Mouse (Mus musculus) small intestine, adult 2 months (tissue): ENCODE results near the gene Sobp. TPM values are rescaled to one million over a fixed set of nuclear protein-coding genes. Genes with fewer than 3 reads are reported as not detected.

Experiments used
- H3K27ac ChIP-seq: fragments of 200-500 bp; 2 replicates; pipeline ENCODE4 v1.5.1; 2012; ENCODE audit warnings: low read depth, low read length, control low read depth, inconsistent platforms; ENCODE audit not compliant: insufficient read depth
- H3K27me3 ChIP-seq: fragments of 200-500 bp; 2 replicates; pipeline ENCODE4 v1.6.1; 2012; ENCODE audit warnings: mild to moderate bottlenecking, moderate library complexity, low read length, inconsistent platforms; ENCODE audit not compliant: control insufficient read depth, insufficient read depth
- H3K36me3 ChIP-seq: fragments of 200-500 bp; 2 replicates; pipeline ENCODE4 v1.6.1; 2012; ENCODE audit warnings: mild to moderate bottlenecking, low read length, control low read depth, inconsistent platforms; ENCODE audit not compliant: control insufficient read depth, insufficient read depth
- H3K4me1 ChIP-seq: fragments of 200-500 bp; 2 replicates; pipeline ENCODE4 v1.6.1; 2012; ENCODE audit warnings: low read length, inconsistent platforms, mixed read lengths; ENCODE audit not compliant: control insufficient read depth, insufficient read depth, insufficient read length
- H3K4me3 ChIP-seq: fragments of 200-500 bp; 2 replicates; pipeline ENCODE4 v1.5.1; 2012; ENCODE audit warnings: low read depth, mild to moderate bottlenecking, control low read depth, inconsistent platforms, low read length, moderate library complexity
- CTCF ChIP-seq: fragments of 200-500 bp; IDR thresholded peaks from 2 replicates; pipeline ENCODE4 v1.5.1; 2012; ENCODE audit warnings: low read depth, mild to moderate bottlenecking, control low read depth, inconsistent platforms, low read length, moderate library complexity, mixed read lengths; ENCODE audit not compliant: insufficient replicate concordance, insufficient read length; ENCODE audit errors: extremely low read depth
- POLR2A ChIP-seq: fragments of 200-500 bp; IDR thresholded peaks from 2 replicates; pipeline ENCODE4 v1.6.1; 2012; ENCODE audit warnings: low read depth, mild to moderate bottlenecking, control low read depth, inconsistent platforms, low read length, moderate library complexity
- WGBS: fragments of 180-500 bp; shearing (Covaris S2); methylation state at CpG from one replicate; pipeline ENCODE4 v1.1.7; 2018; 5-methylcytosine and 5-hydroxymethylcytosine counted together
- polyA plus RNA-seq: library from polyadenylated mRNA; depleted of rRNA; stranded (reverse); fragments of >200 nt; gene quantifications from 2 replicates; pipeline ENCODE4 v1.2.3, GENCODE M21; 2012

Sobp gene
- polyA plus RNA-seq, 1 experiment: 0.79 TPM

DNA sequence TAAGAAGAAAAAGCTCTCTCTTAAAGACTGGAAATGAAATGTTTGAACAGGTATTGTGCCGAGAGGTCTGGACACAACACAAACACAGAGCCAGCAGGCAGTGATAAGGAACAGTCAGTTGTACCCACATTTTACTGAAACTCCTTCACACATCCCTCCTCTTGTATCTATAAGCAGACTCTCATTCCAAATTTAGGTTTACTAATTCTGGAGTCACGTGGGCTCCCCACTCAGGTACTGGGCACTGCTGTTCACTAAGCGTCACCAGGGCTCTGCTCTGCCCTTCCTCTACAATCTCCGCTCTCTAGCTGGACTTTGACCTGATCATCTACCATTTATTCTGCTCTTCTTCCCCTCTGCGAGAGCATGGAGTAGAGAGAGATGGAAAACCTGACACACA lies 15.4 kb downstream of the Sobp start:
- Histone ChIP-seq H3K4me1 (no peaks in the 10 kb centered on the region), H3K4me3 (no peak overlapping the region), H3K27ac (no peak overlapping the region), H3K36me3 (no peaks in the 10 kb centered on the region), H3K27me3 (no peaks in the 10 kb centered on the region)
- TF ChIP-seq POLR2A: no peak
- TF ChIP-seq CTCF: no peak
- WGBS: 38% methylated on average over 5 of the region's 5 CpGs

DNA sequence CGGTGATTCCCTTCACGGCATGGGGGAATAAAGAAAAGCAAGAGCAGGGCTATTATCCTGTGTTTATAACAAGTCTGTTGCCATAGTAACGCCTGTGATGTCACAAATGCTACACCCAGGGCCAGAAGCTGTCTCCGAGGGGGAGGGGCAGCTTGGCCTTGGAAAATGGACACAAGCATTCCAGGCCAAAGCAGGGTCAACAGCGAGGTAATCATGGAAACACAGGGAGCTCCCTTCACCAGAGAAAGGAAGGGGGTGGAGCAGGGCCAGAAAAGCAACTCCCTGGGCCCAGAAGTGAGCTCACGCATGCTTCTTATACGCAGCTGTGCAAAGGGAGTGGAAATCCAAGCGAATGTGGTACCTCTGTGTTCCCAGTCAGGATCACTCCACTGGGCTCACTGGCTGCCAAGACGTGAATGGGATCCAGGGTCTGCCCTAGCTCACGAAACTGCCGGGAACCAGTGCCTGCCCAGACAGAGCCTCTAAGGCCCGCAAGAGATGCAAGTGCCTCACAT lies 19.2 kb downstream of the Sobp start:
- H3K36me3 ChIP-seq: no peaks in the 10 kb centered on the region
- H3K27me3 ChIP-seq: no peaks in the 10 kb centered on the region
- H3K27ac ChIP-seq: no peak overlapping the region
- TF ChIP-seq POLR2A (no peak), CTCF (no peak)
- H3K4me1 ChIP-seq: no peaks in the 10 kb centered on the region
- no peak overlapping the region for H3K4me3 ChIP-seq
- 33% methylated on average over 12 of the region's 12 CpGs for WGBS

- no peak for TF ChIP-seq CTCF
- TF ChIP-seq POLR2A: no peak
- Histone ChIP-seq H3K27me3 (no peaks in the 10 kb centered on the region), H3K4me3 (no peak overlapping the region), H3K4me1 (no peaks in the 10 kb centered on the region), H3K36me3 (no peaks in the 10 kb centered on the region), H3K27ac (no peak overlapping the region)
- 67% methylated on average over 8 of the region's 8 CpGs for WGBS
Measured at GRCm38 (mm10) chr10:43152643-43153042, 21.7 kb downstream of the Sobp start.

GRCm38 (mm10) chr10:43148456-43148855 lies 25.9 kb downstream of the Sobp start:
- no peak for TF ChIP-seq CTCF
- no peak for TF ChIP-seq POLR2A
- no peaks in the 10 kb centered on the region for H3K4me1 ChIP-seq
- H3K4me3 ChIP-seq: no peak overlapping the region
- no peak overlapping the region for H3K27ac ChIP-seq
- no peaks in the 10 kb centered on the region for H3K27me3 ChIP-seq
- WGBS: 81% methylated on average over 11 of the region's 11 CpGs
- H3K36me3 ChIP-seq: no peaks in the 10 kb centered on the region

DNA sequence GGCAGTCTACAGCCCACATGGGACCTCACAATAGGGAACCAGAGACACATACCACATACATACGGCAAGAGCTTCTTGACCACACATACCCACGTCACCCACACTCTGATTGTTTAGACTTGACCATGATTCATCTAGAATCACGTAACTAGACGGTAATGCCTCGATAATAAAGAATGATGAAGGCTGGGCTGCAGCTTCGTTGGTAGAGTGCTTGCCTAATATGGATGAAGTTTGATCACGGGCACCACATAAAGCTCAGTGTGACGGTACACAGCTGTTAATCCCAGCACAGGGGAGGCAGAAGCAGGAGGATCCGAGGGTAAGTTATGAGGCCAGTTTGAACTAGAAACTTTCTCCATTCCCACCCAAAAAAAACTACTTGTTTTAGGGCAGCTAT lies 31.2 kb downstream of the Sobp start:
- Histone ChIP-seq H3K36me3 (no peaks in the 10 kb centered on the region), H3K4me3 (no peak overlapping the region), H3K27ac (no peak overlapping the region), H3K4me1 (no peaks in the 10 kb centered on the region), H3K27me3 (no peaks in the 10 kb centered on the region)
- WGBS: 83% methylated on average over 9 of the region's 9 CpGs
- TF ChIP-seq CTCF: no peak

GRCm38 (mm10) chr10:43134027-43134426 lies 40.3 kb downstream of the Sobp start:
- no peak overlapping the region for H3K27ac ChIP-seq
- no peaks in the 10 kb centered on the region for H3K4me1 ChIP-seq
- TF ChIP-seq POLR2A: no peak
- no peak for TF ChIP-seq CTCF
- H3K4me3 ChIP-seq: no peak overlapping the region
- WGBS: 93% methylated on average over 11 of the region's 11 CpGs
- H3K27me3 ChIP-seq: no peaks in the 10 kb centered on the region
- no peaks in the 10 kb centered on the region for H3K36me3 ChIP-seq

DNA sequence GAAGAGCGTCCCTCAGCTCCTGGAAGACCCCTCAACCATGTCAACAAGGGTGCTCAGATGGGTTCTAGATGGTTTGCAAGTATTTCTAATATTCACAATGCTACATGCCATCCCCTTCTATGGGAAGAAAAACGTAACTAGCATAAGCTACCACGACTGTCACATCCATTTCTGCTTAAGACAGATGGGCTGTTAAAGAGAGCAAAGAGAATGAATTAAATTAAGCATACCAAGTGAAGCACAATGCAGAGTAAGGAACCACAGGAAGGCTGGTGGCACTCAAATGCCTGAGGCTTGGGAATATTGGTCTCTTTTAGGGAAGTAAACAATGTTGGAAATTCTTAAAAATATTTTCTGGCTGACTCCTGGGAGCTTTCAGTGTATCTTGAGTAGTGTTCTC lies 45.6 kb downstream of the Sobp start:
- TF ChIP-seq POLR2A: no peak
- TF ChIP-seq CTCF: no peak
- Histone ChIP-seq H3K27me3 (no peaks in the 10 kb centered on the region), H3K4me3 (no peak overlapping the region), H3K27ac (no peak overlapping the region), H3K36me3 (no peaks in the 10 kb centered on the region), H3K4me1 (no peaks in the 10 kb centered on the region)
- WGBS: 72% methylated on average over 3 of the region's 3 CpGs

DNA sequence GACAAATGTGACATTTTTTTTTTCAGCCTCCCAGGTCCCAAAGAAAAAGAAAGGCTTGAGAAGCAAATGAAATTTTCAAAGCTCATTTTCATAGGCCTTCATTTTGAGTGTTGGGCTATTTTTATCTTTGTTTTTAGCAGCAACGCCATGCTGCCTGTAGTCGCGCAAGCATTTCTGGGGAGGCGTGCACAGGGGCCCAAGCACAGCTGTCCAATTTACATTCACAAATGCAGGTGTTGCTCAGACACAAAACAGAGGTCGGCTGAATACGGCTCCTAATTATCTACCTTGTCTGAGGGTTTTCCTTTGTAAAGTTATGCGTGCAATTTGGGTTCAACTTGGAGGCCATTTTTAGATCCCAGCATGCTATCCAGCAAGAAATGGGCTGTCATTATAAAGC lies 49.8 kb downstream of the Sobp start:
- 86% methylated on average over 7 of the region's 7 CpGs for WGBS
- no peaks in the 10 kb centered on the region for H3K27me3 ChIP-seq
- H3K4me1 ChIP-seq: no peaks in the 10 kb centered on the region
- H3K27ac ChIP-seq: no peak overlapping the region
- TF ChIP-seq POLR2A (no peak), CTCF (no peak)
- H3K36me3 ChIP-seq: no peaks in the 10 kb centered on the region
- no peak overlapping the region for H3K4me3 ChIP-seq
